Mouse (Mus musculus): ENCODE data around the gene Gpr63.

- TF ChIP-seq CTCF (IDR thresholded peaks at IDR 0.05; ENCODE audit: low read depth) (no peak), EP300 (IDR thresholded peaks at IDR 0.05; ENCODE audit: low read depth) (no peak)
These were observed 41.5 kb upstream of the Gpr63 start for GRCm38 (mm10) chr4:24924726-24925125.

Measured in heart, postnatal 0 days (tissue).